Mouse (Mus musculus) kidney, postnatal 14 days (tissue): ENCODE measurements at regions not wholly inside any gene's neighbourhood (a gene's known extent, or its start where the extent isn't known, plus 50 kb on each side); places are given as distances from the start of the nearest gene placed in this dataset.

Experiments
- DNase-seq: peaks from one replicate; pipeline ENCODE4 v3.0.0; 2022; ENCODE audit warnings: mixed read lengths

DNA sequence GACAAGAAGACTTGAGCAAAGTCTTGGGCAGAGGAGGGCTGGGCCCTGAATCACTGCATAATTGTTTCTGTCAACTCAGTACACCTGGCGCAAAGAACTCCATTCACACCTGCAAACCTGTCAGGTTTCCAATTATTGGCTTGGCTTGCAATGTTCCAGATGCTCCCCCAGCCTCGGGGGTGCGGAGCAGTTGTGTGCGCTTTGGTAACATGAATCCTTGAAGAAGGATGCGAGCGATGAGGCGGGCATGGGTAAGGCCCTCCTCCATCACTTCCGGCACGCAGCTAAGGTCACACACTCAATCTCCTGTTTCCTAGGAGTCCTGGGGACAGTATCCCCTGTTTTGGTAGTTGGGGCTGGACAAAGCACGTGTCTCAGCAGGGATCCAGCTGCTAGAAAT is 81.6 kb upstream of the Pcdh8 start:
- DNase-seq = no peak

- DNase-seq = no peak
Observed at GRCm38 (mm10) chr14:79851795-79852194, 80.7 kb upstream of the Pcdh8 start.

- no peak for DNase-seq
Observed at GRCm38 (mm10) chr14:79851231-79851630, 80.1 kb upstream of the Pcdh8 start.

DNA sequence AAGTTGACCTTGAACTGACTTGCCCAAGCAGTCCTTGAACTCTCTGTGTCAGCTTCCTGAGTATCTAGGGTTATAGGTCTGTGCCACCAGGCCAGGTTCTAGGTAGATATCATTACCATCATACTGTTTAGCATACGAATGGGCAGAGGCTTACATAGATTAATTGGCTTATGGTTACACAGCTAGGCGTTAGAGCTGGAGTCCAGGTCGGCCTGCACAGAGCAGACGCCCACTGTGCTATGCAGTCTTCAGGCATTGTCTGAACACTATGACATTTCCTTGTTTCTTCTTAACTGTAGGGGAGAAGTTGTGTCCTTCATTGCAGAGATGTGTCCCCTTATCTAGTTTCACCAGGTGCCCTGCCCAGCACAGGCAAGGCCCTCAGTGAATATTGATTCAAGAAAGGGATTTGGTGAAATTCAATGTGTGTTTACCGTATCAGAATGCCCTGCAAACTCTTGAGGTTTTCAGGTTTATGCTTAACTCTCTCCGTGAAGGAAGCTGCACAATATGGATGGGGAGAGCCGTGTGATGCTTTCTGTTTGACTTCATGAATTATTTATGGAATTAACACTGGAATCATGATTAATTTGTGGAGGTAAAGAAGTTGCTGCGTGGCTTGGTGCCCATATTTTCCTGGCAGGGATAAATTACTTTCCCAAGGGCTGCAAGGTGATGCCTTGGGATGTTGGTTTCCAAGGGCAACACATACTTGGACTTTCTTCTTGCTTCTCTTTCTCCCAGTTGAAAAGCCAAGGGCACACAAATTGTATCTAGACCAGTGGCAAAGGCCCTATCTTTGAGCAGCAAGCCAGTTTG is 78.7 kb upstream of the Pcdh8 start:
- DNase-seq = no peak

DNA sequence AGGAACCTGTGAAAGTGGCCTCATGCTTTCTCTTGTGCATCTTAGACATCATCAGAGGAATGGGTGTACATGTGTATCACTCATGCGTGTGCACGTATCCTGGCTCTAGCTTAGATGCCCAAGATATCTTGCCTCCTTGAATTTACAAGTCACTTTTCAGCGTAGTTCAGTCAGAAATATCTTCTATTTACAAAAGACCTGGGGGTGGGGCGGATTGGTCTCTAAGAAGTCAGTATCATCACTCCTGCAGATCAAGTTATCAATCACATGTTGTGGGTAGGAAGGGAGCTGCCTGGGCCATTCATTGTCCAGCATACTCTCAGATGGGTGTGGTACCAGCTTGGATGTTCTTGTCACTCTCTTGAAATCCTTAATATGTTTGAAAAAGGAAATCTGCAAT is 77.0 kb upstream of the Pcdh8 start:
- no peak for DNase-seq

DNA sequence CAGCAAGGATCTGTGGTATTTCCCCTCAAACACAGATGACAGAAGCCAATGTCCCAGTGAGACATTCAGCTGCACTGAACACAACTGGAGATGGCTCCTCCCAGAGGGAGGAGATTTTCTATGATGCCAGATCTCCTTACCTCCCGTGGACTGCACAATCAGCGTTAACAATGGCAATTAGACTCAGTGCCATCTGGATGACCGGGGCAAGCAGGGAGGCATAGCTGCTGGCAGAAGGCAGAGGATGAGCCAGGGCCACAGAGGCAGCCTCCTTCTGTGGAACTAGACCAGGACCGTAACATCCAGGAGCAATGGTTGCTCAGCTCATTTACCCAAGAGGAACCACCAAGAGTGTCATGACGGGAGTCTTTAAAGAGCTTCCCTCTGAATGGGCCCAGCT is 73.2 kb upstream of the Pcdh8 start:
- DNase-seq = no peak

DNA sequence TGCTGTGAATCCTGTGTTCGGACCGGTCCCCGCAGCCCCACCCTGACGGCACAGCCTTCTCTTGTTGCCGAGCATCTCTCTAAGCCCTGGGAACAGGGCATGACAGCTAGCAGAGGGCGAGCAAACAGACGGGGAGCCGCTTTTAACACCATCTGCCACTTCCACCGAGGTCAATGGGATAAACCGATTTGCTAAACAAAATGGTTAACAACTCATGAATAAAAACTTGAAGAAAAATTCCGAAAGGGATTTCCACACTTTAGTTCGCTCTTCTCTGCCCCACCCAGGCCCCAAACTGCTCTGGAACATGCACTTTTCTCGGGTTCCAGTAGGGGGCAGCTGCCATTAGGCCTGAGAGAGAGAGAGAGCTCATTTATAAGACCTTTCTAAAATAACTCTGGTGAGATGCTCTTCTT is 72.0 kb upstream of the Pcdh8 start:
- DNase-seq = peak; percentile 11

DNA sequence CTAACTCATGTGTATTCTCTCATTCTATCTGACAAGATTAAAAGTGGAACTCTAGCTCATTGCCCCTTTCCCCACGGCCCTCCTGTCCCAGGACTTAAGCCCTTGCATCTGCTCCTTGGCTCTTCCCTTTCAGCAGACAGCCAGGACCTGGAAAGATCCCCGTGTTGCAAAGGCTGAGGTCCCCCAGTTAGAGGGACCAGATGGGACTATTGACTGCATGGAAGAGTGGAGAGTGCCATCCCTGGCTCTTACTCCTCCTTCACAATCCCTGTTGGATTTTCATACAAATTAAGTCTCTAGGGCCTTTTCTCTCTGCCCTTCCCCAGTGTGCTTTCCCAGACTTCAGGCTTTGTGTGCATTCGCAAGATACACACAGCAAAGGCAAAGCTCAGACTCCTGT is 71.6 kb upstream of the Pcdh8 start:
- no peak for DNase-seq

DNA sequence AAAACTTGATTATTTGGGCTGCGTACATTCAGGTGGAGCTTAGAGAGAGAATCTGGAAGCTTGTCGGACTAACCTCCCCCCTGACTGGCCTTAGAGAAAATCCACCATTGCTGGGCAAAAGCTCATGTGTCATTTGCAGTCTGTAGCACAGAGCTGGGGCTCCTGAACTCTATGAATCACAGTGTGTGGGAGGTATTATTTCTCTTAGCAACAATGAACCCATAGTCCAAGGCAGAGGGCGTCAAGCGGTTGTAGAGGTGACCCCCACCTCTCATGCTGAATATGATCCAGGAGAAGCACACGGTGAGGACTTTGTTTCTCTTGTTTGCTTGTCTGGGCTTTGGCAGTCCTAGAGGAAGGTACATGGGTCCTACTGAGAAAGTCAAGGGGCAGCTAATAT is 66.0 kb upstream of the Pcdh8 start:
- DNase-seq = no peak

GRCm38 (mm10) chr14:79836186-79836585 is 65.1 kb upstream of the Pcdh8 start:
- DNase-seq = no peak

GRCm38 (mm10) chr14:79824670-79825446 is 53.7 kb upstream of the Pcdh8 start:
- no peak for DNase-seq

GRCm38 (mm10) chr14:79822453-79823117 is 51.5 kb upstream of the Pcdh8 start:
- no peak for DNase-seq

DNA sequence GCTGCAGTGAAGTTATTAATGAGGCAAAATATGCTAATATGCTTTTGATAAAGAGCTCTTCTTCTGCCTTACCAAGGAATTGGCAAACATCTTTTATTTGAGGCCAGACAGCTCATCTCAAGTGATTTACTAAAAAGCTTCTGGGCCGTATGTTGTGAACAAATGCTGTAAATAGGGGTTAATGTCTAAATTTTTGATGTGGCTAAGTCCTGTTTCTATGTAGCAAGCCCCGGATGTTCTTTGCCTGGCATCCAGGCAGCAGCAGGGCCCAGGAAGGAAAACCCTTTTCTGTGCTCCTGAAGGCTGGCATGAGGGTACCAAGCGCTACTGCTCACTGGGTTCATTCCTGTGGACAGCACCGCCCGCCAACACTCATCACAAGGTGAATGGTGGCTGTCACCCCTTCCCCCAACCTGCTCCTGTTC is 50.9 kb upstream of the Pcdh8 start:
- no peak for DNase-seq

GRCm38 (mm10) chr14:79821352-79822010 is 50.4 kb upstream of the Pcdh8 start:
- no peak for DNase-seq
